Mouse (Mus musculus) ovary, postnatal 10 days (tissue): ENCODE measurements around the gene Rdh7.
A peak's percentile ranks its signal among the peaks of the same experiment; 100 is the strongest.
"Not testable (repeated sequence)": the region's sequence is repeated elsewhere in the genome, so short reads cannot be mapped to it uniquely, and the experiment has no call there.

Experiments
- DNase-seq: peaks from one replicate; pipeline ENCODE4 v3.0.0; 2022; ENCODE audit warnings: low spot score

Gene Rdh7

GRCm38 (mm10) chr10:127888605-127889004 is at the start of gene Rdh7:
Gene Rdh7 (minus strand): TSS chr10:127888817.
- DNase-seq: no peak

- DNase-seq: peak; percentile 41
Observed at GRCm38 (mm10) chr10:127937428-127938010, 48.9 kb upstream of the Rdh7 start.

GRCm38 (mm10) chr10:127936747-127937409 is 48.3 kb upstream of the Rdh7 start:
- no peak for DNase-seq

- DNase-seq: peak; percentile 10
Observed at GRCm38 (mm10) chr10:127936271-127936670, 47.7 kb upstream of the Rdh7 start.

- DNase-seq: no peak
Observed at GRCm38 (mm10) chr10:127932290-127932926, 43.8 kb upstream of the Rdh7 start.

- DNase-seq: no peak
Observed at GRCm38 (mm10) chr10:127927737-127928136, 39.1 kb upstream of the Rdh7 start.

GRCm38 (mm10) chr10:127924597-127925378 is 36.2 kb upstream of the Rdh7 start:
- no peak for DNase-seq

- no peak for DNase-seq
Observed at GRCm38 (mm10) chr10:127923024-127923423, 34.4 kb upstream of the Rdh7 start.

GRCm38 (mm10) chr10:127922241-127922640 is 33.6 kb upstream of the Rdh7 start:
- DNase-seq: no peak

GRCm38 (mm10) chr10:127917651-127918050 is 29.0 kb upstream of the Rdh7 start:
- DNase-seq: no peak

GRCm38 (mm10) chr10:127917183-127917582 is 28.6 kb upstream of the Rdh7 start:
- DNase-seq: not testable (repeated sequence)

GRCm38 (mm10) chr10:127915578-127915977 is 27.0 kb upstream of the Rdh7 start:
- no peak for DNase-seq

- no peak for DNase-seq
Observed at GRCm38 (mm10) chr10:127907386-127907951, 18.9 kb upstream of the Rdh7 start.

GRCm38 (mm10) chr10:127906138-127906537 is 17.5 kb upstream of the Rdh7 start:
- no peak for DNase-seq

- no peak for DNase-seq
Observed at GRCm38 (mm10) chr10:127904718-127905446, 16.3 kb upstream of the Rdh7 start.

GRCm38 (mm10) chr10:127903116-127903515 is 14.5 kb upstream of the Rdh7 start:
- no peak for DNase-seq

GRCm38 (mm10) chr10:127901751-127902150 is 13.1 kb upstream of the Rdh7 start:
- no peak for DNase-seq

- no peak for DNase-seq
Observed at GRCm38 (mm10) chr10:127899783-127900182, 11.2 kb upstream of the Rdh7 start.

- DNase-seq: no peak
Observed at GRCm38 (mm10) chr10:127898218-127898617, 9.6 kb upstream of the Rdh7 start, which contains the start of gene Sdr9c7. Gene Sdr9c7 (plus strand): TSS chr10:127898518.

- DNase-seq: no peak
Observed at GRCm38 (mm10) chr10:127897506-127897905, 8.9 kb upstream of the Rdh7 start.

GRCm38 (mm10) chr10:127896705-127897104 is 8.1 kb upstream of the Rdh7 start:
- DNase-seq: no peak
